Mouse (Mus musculus) stomach, postnatal 0 days (tissue): ENCODE data around the gene Pitpnm1. TPM values are rescaled to one million over a fixed set of nuclear protein-coding genes. Genes with fewer than 3 reads are reported as not detected.

Source experiments
- ATAC-seq: fragments of 200-750 bp; cut with Nextera tagmentation; 2 replicates; pipeline ENCODE4 v1.8.0; 2017; ENCODE audit not compliant: low FRiP score, low TSS enrichment
- DNase-seq: peaks from one replicate; pipeline ENCODE4 v3.0.0-alpha.2; 2016; ENCODE audit warnings: low spot score
- H3K27ac ChIP-seq: fragments of 300-500 bp; sonication (generic); replicated peaks from 2 replicates; pipeline ENCODE4 v1.5.1; 2014; ENCODE audit warnings: mild to moderate bottlenecking, control low read depth
- H3K27me3 ChIP-seq: fragments of 300-500 bp; sonication (generic); 2 replicates; pipeline ENCODE4 v1.6.1; 2014; ENCODE audit warnings: low read length; ENCODE audit not compliant: control insufficient read depth, insufficient read depth
- H3K36me3 ChIP-seq: fragments of 300-500 bp; sonication (generic); 2 replicates; pipeline ENCODE4 v1.6.1; 2014; ENCODE audit warnings: low read length, mixed read lengths; ENCODE audit not compliant: control insufficient read depth, insufficient read depth
- H3K4me1 ChIP-seq: fragments of 300-500 bp; sonication (generic); replicated peaks from 2 replicates; pipeline ENCODE4 v1.6.1; 2014; ENCODE audit warnings: antibody characterized with exemption; ENCODE audit not compliant: control insufficient read depth, insufficient read depth
- H3K4me2 ChIP-seq: fragments of 300-500 bp; sonication (generic); replicated peaks from 2 replicates; pipeline ENCODE4 v1.6.1; 2014; ENCODE audit warnings: low read depth, mild to moderate bottlenecking, control low read depth, moderate library complexity
- H3K4me3 ChIP-seq: fragments of 300-500 bp; sonication (generic); 2 replicates; pipeline ENCODE4 v1.5.1; 2014; ENCODE audit warnings: low read depth, low read length, control low read depth
- H3K9ac ChIP-seq: fragments of 300-500 bp; sonication (generic); 2 replicates; pipeline ENCODE4 v1.6.1; 2014; ENCODE audit warnings: mild to moderate bottlenecking, low read length, control low read depth, mixed read lengths
- H3K9me3 ChIP-seq: fragments of 300-500 bp; sonication (generic); 2 replicates; pipeline ENCODE4 v1.6.1; 2016; ENCODE audit warnings: low read length; ENCODE audit not compliant: control insufficient read depth
- CTCF ChIP-seq: IDR thresholded peaks from 2 replicates; pipeline ENCODE4 v1.5.1; 2016; ENCODE audit warnings: antibody characterized with exemption, low read depth, mild to moderate bottlenecking, moderate library complexity
- EP300 ChIP-seq: optimal IDR thresholded peaks from 2 replicates; pipeline ENCODE3; 2016; ENCODE audit warnings: antibody characterized with exemption
- WGBS: fragments of 180-500 bp; shearing (Covaris S2); extraction: QIAGEN DNeasy Blood & Tissue Kit; methylation state at CpG from one replicate; pipeline ENCODE4 v1.1.7; 2014; 5-methylcytosine and 5-hydroxymethylcytosine counted together
- polyA plus RNA-seq: library from polyadenylated mRNA; unstranded; fragments of >200 nt; fragmentation: Nextera tagmentation; extraction: Ambion mirVana; gene quantifications from 2 replicates; pipeline ENCODE4 v1.2.1, GENCODE M21; 2015

Pitpnm1 gene
- polyA plus RNA-seq, 1 experiment from 2014 or later: 8.3 TPM

DNA sequence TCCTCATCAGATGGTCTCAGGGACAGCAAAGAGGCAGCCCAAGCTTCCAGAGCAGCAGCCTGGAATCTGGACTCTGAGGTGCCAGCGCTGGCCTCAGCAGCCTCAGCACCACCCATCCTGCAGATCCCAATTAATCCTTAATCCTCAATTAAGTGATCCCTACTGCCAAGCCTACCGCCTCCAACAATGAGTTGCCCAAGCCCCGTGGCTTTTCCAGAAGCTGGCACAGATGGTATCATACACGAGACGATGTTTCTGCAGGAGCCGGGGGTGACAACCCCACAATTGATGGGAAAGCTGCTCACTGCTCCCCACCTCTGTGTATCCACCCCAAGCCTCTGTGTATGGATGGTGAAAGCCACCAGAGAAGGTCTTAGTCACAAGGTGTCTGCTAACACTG, 10.7 kb upstream of the Pitpnm1 start:
- ATAC-seq: no peak
- H3K4me3 ChIP-seq: no peak overlapping the region
- H3K9ac ChIP-seq: no peak overlapping the region
- H3K4me1 ChIP-seq: no peaks in the 10 kb centered on the region
- DNase-seq: no peak
- no peaks in the 10 kb centered on the region for H3K9me3 ChIP-seq
- no peaks in the 10 kb centered on the region for H3K27me3 ChIP-seq
- TF ChIP-seq EP300 (no peak), CTCF (no peak)
- no peak overlapping the region for H3K27ac ChIP-seq
- no peaks in the 10 kb centered on the region for H3K36me3 ChIP-seq
- H3K4me2 ChIP-seq: no peak overlapping the region
- WGBS: 56% methylated on average over 6 of the region's 6 CpGs

DNA sequence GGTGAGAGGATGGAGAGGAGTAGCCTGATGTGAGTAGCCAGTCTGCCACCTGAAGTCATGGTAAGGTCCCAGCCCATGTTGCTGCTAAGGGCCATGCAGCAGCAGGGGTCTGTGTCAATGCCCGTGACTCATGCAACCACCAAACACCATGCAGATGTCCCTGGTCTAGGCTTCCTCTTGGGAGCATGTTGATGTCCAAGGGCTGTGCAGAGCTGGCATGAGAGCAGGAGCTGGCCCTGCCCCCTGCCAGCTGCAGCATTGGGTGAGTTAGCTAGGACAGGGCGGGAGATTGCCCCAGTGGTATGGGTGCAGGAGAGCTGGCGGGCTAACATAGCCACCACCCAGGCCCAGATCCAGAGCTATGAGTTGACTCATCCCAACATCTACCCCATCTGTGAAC, 9.4 kb upstream of the Pitpnm1 start:
- Histone ChIP-seq H3K4me3 (no peak overlapping the region), H3K4me2 (no peak overlapping the region), H3K9me3 (no peaks in the 10 kb centered on the region), H3K4me1 (no peaks in the 10 kb centered on the region), H3K27ac (no peak overlapping the region), H3K9ac (no peak overlapping the region), H3K36me3 (no peaks in the 10 kb centered on the region), H3K27me3 (no peaks in the 10 kb centered on the region)
- ATAC-seq (no peak), DNase-seq (no peak)
- 82% methylated on average over 3 of the region's 3 CpGs for WGBS
- no peak for TF ChIP-seq CTCF
- TF ChIP-seq EP300: no peak

DNA sequence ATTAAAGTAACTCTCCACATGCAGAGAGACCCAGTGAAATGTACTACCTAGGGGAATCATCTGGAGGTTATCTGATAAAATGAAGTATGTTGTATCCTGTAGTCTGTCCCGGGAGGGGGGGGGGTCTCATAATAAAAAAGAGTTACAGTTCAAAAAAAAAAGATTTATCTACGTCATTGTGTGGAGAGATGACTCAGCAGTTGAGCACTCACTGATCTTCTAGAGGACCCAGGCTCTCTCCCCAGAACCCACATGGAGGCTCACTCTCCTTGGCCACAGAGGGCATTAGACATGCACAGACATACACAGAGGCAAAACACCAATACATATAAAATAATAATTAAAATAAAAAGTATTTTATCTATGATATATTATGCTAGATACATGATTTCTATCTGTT, 8.4 kb upstream of the Pitpnm1 start:
- DNase-seq (no peak), ATAC-seq (no peak)
- no peak for TF ChIP-seq CTCF
- TF ChIP-seq EP300: no peak
- Histone ChIP-seq H3K4me2 (no peak overlapping the region), H3K4me3 (no peak overlapping the region), H3K4me1 (0 out of 2 replicates have a peak, but pooled peaks cover under 1% of the 10 kb centered on the region), H3K36me3 (no peaks in the 10 kb centered on the region), H3K27ac (no peak overlapping the region), H3K9ac (no peak overlapping the region), H3K27me3 (no peaks in the 10 kb centered on the region), H3K9me3 (no peaks in the 10 kb centered on the region)
- WGBS: 55% methylated on average over 2 of the region's 2 CpGs

DNA sequence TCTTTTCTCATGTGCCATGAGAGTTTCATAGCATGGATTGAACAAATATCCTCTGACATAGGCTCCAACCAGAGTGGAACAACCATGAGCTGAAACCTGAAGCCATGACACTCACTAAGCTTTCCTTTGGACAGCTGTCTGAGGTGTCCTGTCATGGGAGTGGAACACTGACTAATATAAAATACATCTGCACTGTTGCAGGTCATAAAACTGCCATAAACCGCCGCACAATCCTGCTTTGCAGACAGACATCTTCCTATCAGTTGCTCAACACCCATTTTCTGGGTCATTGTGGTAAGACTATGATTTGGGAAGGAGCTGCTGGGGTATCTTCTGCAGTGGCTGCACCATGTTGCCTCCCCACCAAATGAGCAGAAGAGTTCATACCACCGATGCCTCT, 7.0 kb upstream of the Pitpnm1 start:
- H3K36me3 ChIP-seq: no peaks in the 10 kb centered on the region
- no peak for DNase-seq
- no peaks in the 10 kb centered on the region for H3K9me3 ChIP-seq
- TF ChIP-seq EP300: no peak
- WGBS: 86% methylated on average over 3 of the region's 3 CpGs
- H3K4me2 ChIP-seq: no peak overlapping the region
- 0 out of 2 replicates have a peak, but pooled peaks cover 3% of the 10 kb centered on the region for H3K4me1 ChIP-seq
- no peak overlapping the region for H3K27ac ChIP-seq
- H3K9ac ChIP-seq: no peak overlapping the region
- no peaks in the 10 kb centered on the region for H3K27me3 ChIP-seq
- no peak overlapping the region for H3K4me3 ChIP-seq
- no peak for ATAC-seq

DNA sequence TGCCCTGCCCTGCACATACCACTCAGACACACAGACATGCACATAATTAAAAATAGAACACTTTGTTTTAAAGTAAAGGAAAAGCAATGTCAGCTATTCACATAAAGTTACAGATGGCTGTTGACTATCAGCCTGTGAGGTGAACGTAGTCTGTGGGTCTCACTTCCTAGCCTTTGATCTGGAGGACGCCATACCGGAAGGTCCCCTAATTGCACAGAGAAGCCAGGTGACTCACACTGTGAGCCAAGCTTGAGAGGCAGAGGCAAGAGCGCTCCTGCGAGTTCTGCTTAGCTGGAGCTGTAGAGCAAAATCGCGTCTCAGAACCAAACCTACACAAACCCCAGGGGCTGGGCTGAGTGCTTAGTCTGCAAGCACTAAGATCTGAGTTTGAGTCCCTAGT, 6.0 kb upstream of the Pitpnm1 start:
- H3K4me3 ChIP-seq: no peak overlapping the region
- H3K4me1 ChIP-seq: peaks cover 8% of the 10 kb centered on the region; the same call in 1 of the 2 replicates
- no peaks in the 10 kb centered on the region for H3K36me3 ChIP-seq
- H3K9me3 ChIP-seq: no peaks in the 10 kb centered on the region
- TF ChIP-seq EP300 (no peak), CTCF (no peak)
- ATAC-seq (no peak), DNase-seq (no peak)
- 64% methylated on average over 7 of the region's 7 CpGs for WGBS
- H3K27ac ChIP-seq: no peak overlapping the region
- no peak overlapping the region for H3K4me2 ChIP-seq
- no peaks in the 10 kb centered on the region for H3K27me3 ChIP-seq
- H3K9ac ChIP-seq: no peak overlapping the region

DNA sequence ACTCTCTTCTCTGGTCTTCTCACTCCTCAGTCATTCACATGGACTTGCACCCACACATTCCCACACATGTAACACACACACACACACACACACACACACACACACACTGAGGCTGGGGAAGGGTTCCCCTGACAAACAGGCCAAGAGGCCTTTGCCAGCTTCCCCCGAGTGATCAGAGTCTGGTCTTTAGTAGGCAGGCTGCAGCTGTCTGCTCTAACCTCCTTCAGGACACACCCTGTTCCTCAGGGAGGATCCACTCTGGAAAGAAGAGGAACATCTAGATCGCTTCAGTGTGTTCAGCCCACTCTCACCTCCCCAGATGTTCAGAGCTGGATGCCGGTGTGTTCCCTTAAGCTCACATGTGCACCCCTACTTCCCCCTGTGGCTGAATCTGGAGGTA, 5.5 kb upstream of the Pitpnm1 start:
- Histone ChIP-seq H3K9me3 (no peaks in the 10 kb centered on the region), H3K4me1 (peaks cover 12% of the 10 kb centered on the region), H3K4me3 (no peak overlapping the region), H3K27me3 (no peaks in the 10 kb centered on the region), H3K36me3 (no peaks in the 10 kb centered on the region), H3K9ac (no peak overlapping the region), H3K4me2 (no peak overlapping the region), H3K27ac (no peak overlapping the region)
- ATAC-seq (no peak), DNase-seq (no peak)
- no peak for TF ChIP-seq EP300
- TF ChIP-seq CTCF: no peak
- 56% methylated on average over 3 of the region's 3 CpGs for WGBS
